Mouse (Mus musculus) lung, postnatal 0 days (tissue): ENCODE results near the gene Esrrg.

Experiments
- CTCF ChIP-seq: IDR thresholded peaks from 2 replicates; pipeline ENCODE4 v1.5.1; 2016; ENCODE audit warnings: antibody characterized with exemption, mild to moderate bottlenecking
- EP300 ChIP-seq: IDR thresholded peaks from 2 replicates; pipeline ENCODE4 v1.6.1; 2016; ENCODE audit warnings: antibody characterized with exemption, mild to moderate bottlenecking, control low read depth

DNA sequence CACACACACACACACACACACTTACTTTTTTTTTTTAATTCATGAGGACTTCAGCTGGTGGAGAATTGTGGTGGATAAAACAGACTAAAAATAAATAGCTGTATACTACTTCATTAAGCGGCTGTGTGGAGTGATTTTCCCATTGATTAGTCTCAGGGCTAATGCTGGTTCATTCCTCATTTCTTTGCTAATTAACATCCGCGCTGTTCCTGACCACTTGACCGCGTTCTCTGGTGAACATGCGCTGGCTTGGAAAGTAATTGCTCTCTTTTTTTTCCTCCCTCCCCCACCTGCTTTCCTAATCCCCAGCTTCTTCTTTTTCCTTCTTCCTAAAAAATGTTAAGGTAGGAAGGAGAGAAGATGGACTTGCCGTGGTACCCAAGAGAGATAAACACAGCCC, 222.3 kb downstream of the Esrrg start:
- TF ChIP-seq CTCF (no peak), EP300 (no peak)
